Mouse (Mus musculus) megakaryocyte progenitor cell, adult 5-6 weeks (primary cell): ENCODE data around the gene Grtp1. TPM values are rescaled to one million over a fixed set of nuclear protein-coding genes. Genes with fewer than 3 reads are reported as not detected.
A peak's percentile ranks its signal among the peaks of the same experiment; 100 is the strongest.

Source experiments
- ATAC-seq: replicated peaks from 2 replicates; pipeline ENCODE4 v1.8.0; 2016; ENCODE audit warnings: mild to moderate bottlenecking, moderate TSS enrichment, inconsistent platforms; ENCODE audit not compliant: poor library complexity
- total RNA-seq, 2 experiments: library from RNA; stranded (forward) in 1 of 2; stranded (reverse) in 1 of 2; fragments of 157-497, 149-512 nt in 1 of 2; fragments of 200-1000 nt in 1 of 2; gene quantifications; 2 replicates each; pipeline versions ENCODE4 v1.2.3 to v1.2.4; 2015 to 2017

Gene Grtp1
- total RNA-seq (2015) (0.71 and 1.0 TPM in 2 replicates), total RNA-seq (2017) (0.08 and 0.37 TPM in 2 replicates)

- ATAC-seq, result peak; percentile 6; the same call in 1 of the 2 replicates
Observed at GRCm38 (mm10) chr8:13200301-13201012, at the start of gene Grtp1. Gene Grtp1 (minus strand): TSS chr8:13200620.

- no peak for ATAC-seq
Observed at GRCm38 (mm10) chr8:13244343-13244880, 44.0 kb upstream of the Grtp1 start.

- ATAC-seq, result no peak
Observed at GRCm38 (mm10) chr8:13242985-13243870, 42.8 kb upstream of the Grtp1 start.

GRCm38 (mm10) chr8:13240691-13241090 is 40.3 kb upstream of the Grtp1 start:
- ATAC-seq, result no peak

- no peak for ATAC-seq
Observed at GRCm38 (mm10) chr8:13240055-13240454, 39.6 kb upstream of the Grtp1 start.

- ATAC-seq, result no peak
Observed at GRCm38 (mm10) chr8:13234803-13235202, 34.4 kb upstream of the Grtp1 start.

- ATAC-seq, result no peak
Observed at GRCm38 (mm10) chr8:13230471-13230870, 30.1 kb upstream of the Grtp1 start.

GRCm38 (mm10) chr8:13229802-13230201 is 29.4 kb upstream of the Grtp1 start:
- ATAC-seq, result no peak

GRCm38 (mm10) chr8:13228923-13229610 is 28.6 kb upstream of the Grtp1 start:
- ATAC-seq, result no peak

- ATAC-seq, result peak; percentile 47; the same call in 1 of the 2 replicates
Observed at GRCm38 (mm10) chr8:13227184-13227583, 26.8 kb upstream of the Grtp1 start.

GRCm38 (mm10) chr8:13226288-13226687 is 25.9 kb upstream of the Grtp1 start:
- no peak for ATAC-seq

GRCm38 (mm10) chr8:13224426-13224825 is 24.0 kb upstream of the Grtp1 start:
- ATAC-seq, result no peak

GRCm38 (mm10) chr8:13218441-13218840 is 18.0 kb upstream of the Grtp1 start:
- no peak for ATAC-seq

GRCm38 (mm10) chr8:13217986-13218385 is 17.6 kb upstream of the Grtp1 start:
- ATAC-seq, result no peak

- ATAC-seq, result no peak
Observed at GRCm38 (mm10) chr8:13217093-13217492, 16.7 kb upstream of the Grtp1 start.

- no peak for ATAC-seq
Observed at GRCm38 (mm10) chr8:13216386-13216785, 16.0 kb upstream of the Grtp1 start.

- ATAC-seq, result peak; percentile 85
Observed at GRCm38 (mm10) chr8:13213479-13214268, 13.3 kb upstream of the Grtp1 start.

GRCm38 (mm10) chr8:13209770-13210169 is 9.3 kb upstream of the Grtp1 start:
- no peak for ATAC-seq

GRCm38 (mm10) chr8:13208627-13209355 is 8.4 kb upstream of the Grtp1 start:
- ATAC-seq, result peak; percentile 69

- no peak for ATAC-seq
Observed at GRCm38 (mm10) chr8:13206290-13206689, 5.9 kb upstream of the Grtp1 start.
